Mouse (Mus musculus): ENCODE results near the gene Pabpn1l.
"Not testable (repeated sequence)": the region's sequence is repeated elsewhere in the genome, so short reads cannot be mapped to it uniquely, and the experiment has no call there.

Pabpn1l gene

DNA sequence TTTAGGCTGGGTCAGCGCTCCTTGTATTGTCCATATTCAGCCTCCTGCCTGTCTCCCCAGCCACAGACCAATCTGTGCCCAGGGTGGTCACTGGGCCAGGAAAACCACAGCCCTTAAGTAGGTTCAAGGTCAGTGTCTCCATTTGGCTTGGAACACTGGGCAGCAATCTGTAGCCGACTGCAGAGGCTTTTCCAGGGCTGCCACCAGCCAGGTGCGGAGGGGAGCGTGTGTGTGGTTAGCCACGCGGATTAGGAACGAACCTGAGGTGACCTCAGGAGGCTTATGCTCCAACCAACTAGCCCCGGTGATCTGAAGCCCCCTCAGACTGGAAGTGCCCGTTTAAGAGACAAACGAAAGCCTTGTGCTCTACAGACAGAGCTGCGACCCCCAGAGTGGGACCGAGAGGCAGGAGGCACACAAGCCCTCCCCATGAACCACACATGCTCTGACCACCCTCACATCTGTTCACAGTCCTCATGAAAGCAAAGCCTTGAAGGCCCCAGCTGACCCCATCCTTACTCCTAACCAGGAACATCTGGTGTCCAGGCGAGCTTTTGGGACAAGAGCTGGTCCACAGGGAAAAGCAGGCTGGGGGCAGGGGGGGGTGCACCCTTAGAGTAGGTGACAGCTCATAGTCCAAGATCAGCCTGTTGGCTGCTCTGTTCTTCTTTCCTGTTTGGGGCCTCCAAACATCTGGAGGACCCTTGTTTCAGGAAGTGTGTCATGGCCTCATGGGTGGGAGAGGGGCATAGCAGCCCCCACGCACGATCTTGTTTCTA lies 25.8 kb upstream of the Pabpn1l start:
- DNase-seq (ENCODE audit: low read depth, low spot score) = no peak

DNA sequence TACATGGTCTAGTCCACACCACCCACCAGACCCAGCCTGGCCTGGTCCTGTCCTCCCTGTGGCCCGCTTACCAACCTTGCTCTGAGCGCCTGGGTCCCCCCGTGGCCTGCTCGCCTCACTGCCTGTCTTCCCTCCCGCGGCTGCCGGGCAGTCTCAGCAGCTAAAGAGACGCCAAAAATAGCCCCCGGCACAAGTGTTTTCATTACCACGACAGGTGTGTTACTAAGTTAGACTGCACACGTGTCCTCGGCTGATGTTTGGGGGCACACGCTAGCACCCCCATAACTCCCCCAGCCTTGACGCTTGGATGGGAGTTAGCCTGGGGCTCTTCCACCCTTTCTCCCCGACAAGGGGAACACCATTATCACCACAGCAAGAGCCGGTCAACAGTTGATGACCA lies 23.8 kb upstream of the Pabpn1l start:
- no peak for DNase-seq (ENCODE audit: low read depth, low spot score)

DNA sequence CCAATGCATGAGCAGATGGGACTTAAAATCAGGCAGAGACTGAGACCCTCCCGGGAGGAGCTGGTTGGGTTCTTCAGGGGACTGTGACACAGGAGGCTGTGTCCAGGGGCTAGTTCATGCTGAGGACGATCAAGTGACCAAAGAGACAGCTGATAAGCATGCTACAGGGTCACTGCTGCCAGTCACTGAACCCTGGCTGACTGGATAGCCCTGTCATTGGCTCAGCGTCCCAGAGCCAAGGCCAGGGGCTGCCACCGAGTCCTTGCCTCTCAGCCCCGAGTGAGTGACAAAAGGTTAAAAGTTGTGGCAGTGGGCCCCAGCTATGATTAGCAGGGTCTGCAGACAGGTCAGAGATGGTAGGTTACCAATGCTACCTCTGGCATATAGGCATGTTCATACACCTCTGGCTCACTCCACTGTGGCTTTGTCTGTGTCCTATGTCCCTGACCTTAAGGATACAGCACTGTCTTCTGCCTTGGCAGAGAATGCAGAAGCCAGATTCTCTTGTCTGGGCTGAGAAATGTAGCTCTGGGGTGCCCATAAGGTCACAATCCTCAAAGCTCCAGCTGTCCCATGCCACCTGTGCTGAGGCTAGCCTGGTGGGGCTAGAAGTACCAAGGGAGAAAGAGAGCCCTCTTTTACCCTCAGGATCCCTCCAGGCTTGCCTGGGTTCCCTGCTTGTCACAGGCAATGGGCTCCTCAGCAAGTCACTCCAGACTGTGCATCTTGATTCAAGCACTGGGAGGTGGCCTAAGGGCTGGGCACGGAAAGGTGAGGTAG lies 21.8 kb upstream of the Pabpn1l start:
- no peak for DNase-seq (ENCODE audit: low read depth, low spot score)

DNA sequence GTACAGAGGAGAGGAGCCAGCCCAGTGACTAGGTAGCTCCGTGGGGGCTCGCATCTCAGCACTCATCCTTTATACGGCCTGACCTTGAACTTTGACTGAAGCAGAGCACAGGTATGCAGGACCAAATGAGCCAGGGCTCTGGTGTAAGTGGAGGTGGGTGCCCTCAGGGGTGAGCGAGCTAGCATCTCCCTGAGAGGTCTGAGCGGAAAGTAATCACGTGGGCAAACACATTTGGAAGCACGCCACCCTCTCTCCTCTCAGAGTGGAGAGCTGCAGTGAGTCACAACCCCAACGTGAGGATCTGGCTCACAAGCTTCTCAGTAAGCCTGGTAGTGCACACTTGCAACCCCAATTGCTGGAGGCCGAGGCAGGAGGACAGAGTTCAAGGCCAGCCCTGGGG lies 19.5 kb upstream of the Pabpn1l start:
- DNase-seq (ENCODE audit: low read depth, low spot score) = no peak

DNA sequence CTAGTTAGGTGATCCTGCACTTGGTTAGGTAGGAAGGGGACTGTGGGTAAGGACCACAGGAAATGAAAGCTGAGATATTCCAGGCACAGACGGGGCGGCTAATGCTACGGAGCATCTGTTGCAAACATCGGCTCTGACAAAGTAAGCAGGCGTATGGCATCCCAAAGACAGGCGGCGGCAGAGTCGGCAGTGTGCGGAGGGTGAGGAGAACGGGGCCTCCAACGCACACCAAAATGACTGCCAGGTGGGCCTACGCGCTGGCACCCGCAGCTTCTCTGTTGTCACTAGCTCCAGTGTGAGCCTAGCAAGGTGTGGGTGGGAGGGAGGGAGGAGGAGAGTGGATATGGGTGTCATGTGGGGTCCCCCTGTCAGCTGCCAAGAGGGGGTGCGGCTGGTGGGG lies 18.9 kb upstream of the Pabpn1l start:
- DNase-seq (ENCODE audit: low read depth, low spot score) = no peak

GRCm38 (mm10) chr8:122640825-122641224 lies 18.3 kb upstream of the Pabpn1l start:
- no peak for DNase-seq (ENCODE audit: low read depth, low spot score)

- DNase-seq (ENCODE audit: low read depth, low spot score) = no peak
Measured at GRCm38 (mm10) chr8:122639521-122640248, 17.1 kb upstream of the Pabpn1l start.

- no peak for DNase-seq (ENCODE audit: low read depth, low spot score)
Measured at GRCm38 (mm10) chr8:122638601-122639000, 16.1 kb upstream of the Pabpn1l start.

DNA sequence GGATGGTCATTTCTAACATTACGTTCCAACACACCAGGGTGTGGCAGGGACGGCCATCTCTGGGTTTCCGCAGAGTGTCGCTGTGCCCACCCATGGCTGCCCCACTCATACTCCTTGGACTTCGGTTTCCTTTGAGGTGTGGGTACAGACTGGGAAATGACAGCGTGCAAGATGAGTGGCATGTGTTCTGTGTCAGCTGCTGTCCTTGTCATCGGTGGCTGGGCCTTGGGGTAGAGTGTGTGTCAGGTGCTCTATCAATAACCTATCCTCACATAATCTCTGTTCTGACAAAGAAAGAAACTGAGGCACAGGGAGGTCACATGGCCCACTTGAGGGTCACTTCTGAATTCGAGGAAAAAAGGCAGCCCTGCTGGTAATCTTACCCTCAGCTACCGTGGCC lies 14.7 kb upstream of the Pabpn1l start:
- no peak for DNase-seq (ENCODE audit: low read depth, low spot score)

DNA sequence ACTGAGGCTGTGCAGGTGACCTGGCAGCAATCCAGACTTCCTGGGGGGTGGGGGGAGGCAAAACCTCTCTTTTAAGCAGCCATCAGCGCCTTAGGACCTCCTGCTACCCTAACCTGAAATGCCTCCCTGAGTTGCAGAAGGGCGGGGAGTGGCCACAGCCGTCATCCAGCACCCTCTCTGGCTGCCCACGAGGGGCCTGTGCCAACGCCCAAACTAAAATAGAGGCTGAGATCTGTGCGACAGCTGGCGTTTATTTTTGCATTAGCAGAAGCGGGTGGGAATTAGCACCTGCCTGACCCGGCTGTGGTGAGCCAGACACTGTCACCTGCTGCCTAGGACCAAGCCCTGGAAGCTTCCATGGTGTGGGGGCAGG lies 14.2 kb upstream of the Pabpn1l start:
- DNase-seq (ENCODE audit: low read depth, low spot score) = no peak

- DNase-seq (ENCODE audit: low read depth, low spot score) = no peak
Measured at GRCm38 (mm10) chr8:122635878-122636802, 13.6 kb upstream of the Pabpn1l start.

GRCm38 (mm10) chr8:122633205-122633604 lies 10.7 kb upstream of the Pabpn1l start:
- no peak for DNase-seq (ENCODE audit: low read depth, low spot score)

- not testable (repeated sequence) for DNase-seq (ENCODE audit: low read depth, low spot score)
Measured at GRCm38 (mm10) chr8:122632134-122632533, 9.6 kb upstream of the Pabpn1l start.

DNA sequence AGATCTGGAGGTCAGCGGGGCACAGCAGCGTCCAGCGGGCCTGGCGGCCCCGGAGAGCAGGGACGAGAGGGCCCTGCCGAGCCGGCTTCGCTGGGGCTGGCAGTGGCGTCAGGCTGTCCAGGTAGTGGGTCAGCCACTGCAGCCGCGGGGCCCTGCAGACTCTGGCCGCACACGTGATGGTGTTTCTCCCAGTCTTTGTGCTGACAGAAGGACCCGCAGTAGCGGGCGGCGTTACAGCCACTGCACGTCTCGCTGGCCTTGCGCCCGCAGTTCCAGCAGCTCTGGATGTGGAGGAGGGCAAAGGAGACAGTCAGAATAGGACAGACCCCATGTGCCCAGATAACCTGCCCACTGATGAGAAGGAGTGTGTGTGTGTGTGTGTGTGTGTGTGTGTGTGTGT lies 8.2 kb upstream of the Pabpn1l start:
- DNase-seq (ENCODE audit: low read depth, low spot score) = no peak

- no peak for DNase-seq (ENCODE audit: low read depth, low spot score)
Measured at GRCm38 (mm10) chr8:122629388-122629787, 6.8 kb upstream of the Pabpn1l start.

DNA sequence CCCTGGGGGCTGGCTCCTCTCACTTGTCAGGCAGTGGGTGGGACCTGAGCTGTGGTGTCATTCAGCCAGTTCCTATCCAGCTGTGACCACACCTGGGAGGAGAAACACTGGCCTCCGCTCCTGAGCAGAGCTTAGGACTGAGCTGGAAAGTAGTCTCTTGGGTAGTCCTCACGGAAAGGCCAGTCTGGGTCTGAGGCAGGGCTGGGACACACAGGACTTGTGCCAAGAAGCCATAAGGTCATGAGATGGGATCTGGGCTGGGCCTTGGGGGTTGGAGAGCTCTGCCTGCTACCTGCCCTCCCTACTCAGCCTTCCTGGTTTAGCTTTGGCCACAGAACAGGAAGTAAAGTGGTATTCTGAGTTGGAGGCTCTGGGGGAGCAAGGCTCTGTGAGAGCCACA lies 4.4 kb upstream of the Pabpn1l start:
- DNase-seq (ENCODE audit: low read depth, low spot score) = no peak

DNA sequence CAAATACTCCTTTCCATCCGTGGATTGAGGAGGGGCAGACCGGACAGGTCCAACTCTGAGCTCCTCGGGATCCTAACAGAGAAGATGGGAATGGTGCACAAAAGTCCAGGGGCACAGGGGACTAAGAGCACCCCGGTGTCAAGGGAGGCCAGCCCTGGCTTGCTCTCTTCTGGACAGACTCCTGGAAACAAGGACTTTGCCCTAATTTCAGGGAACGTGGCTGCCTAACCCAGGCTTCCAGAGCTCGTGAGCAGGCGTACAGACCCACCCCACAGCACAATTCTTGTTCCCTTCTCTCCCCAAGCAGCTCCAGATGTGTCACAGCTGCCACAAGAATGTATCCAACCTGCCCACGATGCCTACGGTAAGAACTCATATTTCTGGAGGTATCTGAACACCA lies 3.3 kb upstream of the Pabpn1l start:
- DNase-seq (ENCODE audit: low read depth, low spot score) = no peak

DNA sequence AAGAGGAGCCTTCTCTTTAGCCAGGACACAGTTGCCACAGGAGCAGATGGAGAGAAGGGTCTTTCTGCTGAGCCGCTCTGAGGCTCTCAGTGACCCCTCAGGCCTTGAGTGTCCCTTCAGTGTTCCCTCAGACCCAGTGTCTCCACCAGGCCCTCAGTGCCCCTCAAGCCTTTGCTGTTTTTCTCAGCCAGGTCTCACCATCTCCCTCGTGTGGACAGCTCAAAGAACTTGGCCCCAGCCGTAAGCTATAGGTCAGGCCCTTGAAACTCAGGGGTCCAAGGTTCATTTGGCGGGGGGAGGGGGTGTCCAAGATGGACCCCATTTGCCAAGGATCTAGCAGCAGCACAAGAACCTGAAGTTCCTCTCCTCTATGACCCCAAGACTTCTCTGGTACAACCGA lies 2.1 kb upstream of the Pabpn1l start:
- DNase-seq (ENCODE audit: low read depth, low spot score) = no peak

DNA sequence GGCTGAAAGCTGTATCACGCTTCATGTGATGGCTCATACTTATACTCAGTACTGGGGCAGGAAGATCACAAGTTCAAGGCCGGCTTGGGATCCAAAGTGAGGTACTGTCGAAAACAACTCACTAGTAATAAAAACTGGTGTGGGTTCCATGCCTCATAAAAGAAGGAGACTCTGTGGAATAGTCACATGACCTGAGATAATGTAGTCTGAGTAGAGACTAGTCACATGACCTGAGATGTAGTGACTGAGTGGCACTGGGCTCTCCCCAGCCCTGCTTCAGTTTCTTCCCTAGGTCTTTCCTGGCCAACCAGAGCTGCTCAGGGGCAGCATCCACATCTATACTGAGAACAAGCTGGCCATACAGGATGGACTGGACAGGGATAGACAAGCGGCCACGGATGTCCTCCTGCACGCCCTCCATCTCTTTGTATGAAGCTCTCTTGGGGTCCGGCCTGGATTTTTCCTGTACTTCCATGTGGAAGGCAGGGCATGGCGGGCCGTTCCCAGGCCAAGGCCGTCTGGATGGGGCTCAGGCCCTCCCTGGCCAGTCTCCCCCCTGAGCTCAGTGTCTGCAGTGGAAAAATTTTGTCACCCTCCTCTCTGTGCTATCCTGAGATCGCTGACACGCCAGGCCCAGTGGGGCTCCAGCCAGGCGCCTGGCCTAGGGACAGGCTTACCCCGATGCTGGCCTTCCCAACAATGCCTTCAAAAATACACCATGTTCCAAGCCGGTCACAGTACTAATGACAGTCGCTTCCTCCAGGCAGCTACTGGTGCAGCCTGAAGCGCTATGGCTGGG lies 1.5 kb upstream of the Pabpn1l start:
- DNase-seq (ENCODE audit: low read depth, low spot score) = no peak

DNA sequence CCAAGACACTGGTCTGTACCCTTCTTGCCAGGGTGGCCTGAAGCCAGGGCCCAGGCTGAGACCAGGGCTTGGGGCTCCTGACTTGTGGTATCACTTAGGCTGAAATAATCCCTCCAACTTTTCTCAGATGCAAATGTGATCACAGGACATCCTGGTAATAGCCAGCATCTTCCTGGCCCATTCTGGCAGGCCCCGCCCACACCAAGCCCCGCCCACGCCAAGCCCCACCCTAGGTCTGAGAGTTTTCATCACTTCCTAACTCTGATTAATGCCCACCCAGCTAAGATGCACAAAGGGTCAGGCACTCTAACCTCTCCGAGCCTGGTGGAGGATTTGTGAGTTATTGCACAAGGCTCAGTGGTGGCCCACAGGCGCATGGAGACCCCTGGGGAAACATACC lies 2.1 kb downstream of the Pabpn1l start:
- DNase-seq (ENCODE audit: low read depth, low spot score) = no peak
